Mouse (Mus musculus) liver (tissue): ENCODE measurements at regions not wholly inside any gene's neighbourhood (a gene's known extent, or its start where the extent isn't known, plus 50 kb on each side); places are given as distances from the start of the nearest gene placed in this dataset.

Experiments
- DNase-seq: peaks from one replicate; pipeline ENCODE4 v3.0.0-alpha.2; 2020; ENCODE audit warnings: mixed read lengths

DNA sequence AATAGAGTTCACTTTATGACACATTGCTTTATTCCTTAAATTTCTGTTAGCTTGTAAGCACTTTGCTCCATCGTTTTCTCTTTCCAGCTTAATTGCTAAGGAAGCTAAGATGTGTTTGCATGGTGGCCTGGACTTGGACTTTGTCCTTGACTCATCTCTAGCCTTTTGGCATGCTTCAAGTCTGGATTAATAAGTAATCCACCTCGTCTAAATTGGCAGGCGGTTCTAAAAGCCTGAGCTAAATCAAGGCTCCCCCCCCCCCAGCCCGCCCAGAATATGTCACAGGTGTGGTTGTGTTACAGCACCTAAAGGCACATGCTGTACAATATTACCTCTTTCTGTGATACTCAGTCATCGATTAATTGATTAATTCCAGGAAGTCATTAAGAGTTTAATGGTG is 94.7 kb upstream of the Slc13a1 start:
- DNase-seq: peak; percentile 5

DNA sequence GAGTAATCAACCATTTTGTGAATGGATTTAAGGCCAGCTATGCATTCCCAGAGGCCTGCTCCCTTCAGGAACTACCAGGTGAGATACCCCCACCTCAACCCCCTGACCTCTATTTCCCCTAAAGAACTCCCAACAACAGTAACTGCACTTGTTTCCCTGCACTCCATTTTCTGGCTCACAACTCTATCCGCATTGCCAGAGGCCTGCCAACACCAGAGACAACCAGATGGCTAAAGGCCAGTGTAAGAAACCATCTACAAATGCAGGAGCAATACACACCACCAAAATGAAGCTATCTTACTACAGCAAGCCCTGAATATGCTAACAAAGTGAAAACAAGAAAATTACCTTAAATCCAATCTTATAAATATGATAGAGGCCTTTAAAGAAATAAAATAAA is 77.7 kb upstream of the Slc13a1 start:
- no peak for DNase-seq

DNA sequence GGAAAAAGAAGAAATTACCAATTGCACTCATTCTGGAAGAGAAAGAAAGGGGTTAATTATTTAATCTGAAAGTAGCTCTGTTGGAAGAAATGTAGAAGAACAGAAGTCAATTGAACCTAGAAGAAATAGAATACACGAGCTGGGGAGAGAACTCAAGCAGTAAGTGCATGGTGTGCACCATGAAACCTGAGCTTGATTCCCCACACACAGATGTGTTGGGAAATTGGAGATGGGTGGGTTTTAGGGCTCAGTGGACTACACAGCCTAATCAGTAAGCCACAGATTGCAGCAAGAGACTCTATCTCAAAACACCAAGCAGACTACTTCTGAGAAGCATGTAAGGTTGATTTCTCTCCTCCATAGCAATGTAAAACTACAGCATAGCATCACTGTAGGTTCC is 70.6 kb upstream of the Slc13a1 start:
- DNase-seq: no peak

- no peak for DNase-seq
Observed at GRCm38 (mm10) chr6:24238054-24238453, 70.2 kb upstream of the Slc13a1 start.

DNA sequence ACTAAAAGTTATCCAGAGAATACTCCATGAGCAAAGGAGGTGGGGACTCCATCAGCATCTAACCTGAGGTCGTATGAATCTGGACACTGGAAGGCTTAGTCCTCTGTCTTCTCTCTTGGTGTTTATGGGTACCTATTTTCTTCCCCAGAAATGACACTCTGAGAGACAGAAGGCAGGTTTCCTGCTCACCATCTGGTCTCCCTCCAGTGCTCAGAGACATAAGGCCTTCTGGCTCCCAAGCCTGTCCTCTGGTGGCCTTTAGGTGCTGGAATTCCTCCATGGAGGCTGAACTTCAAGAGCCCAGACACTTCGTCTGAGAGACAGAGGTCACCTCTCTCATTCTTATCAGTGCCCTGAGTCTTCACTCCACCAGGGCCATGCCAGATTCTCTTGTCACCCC is 65.7 kb upstream of the Slc13a1 start:
- no peak for DNase-seq

DNA sequence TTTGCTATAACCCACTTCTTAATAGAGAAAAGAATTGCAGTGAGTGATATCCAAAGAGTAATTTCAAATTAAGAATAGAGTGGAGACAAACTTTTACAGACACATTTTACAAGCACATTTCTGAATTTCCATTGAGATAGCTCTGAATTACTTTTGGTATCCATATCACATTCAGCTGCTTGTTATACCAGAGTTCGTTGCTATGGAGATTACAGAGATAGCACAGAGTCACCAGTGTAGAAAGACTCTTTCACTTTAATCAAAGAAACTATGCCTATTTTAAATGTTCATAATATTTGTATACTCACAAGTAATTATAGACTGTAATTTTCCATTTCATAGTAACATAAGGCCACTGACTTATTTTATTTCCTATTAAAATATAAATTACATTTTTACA is 52.7 kb upstream of the Slc13a1 start:
- DNase-seq: no peak

DNA sequence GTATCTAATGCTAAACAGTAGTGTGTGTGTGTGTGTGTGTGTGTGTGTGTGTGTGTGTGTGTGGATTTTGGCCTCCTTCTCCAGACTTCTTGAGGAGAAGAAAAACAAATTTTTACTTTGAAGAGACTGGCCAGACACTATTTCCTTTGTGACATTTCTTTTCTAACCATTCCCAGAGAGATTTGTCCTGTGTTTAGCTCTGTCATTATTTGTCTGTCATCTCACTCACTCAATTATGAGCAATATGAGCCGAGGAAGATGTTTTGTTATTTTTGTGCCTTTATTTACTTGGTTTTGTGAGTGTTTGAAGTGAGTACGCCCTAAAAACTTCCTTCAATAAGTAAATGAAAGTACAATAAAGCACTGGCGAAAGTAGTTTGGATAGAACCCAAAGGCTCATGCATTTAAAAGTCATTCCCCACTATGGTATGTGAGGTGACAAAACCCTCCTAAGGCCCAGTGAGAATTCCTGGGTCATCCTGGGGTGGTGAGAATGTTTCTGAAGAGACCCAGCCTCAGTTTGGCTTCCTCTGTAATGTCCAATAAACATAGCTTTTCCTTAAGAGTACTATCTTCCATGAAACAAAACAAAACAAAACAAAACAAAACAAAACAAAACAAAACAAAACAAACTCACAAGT is 52.1 kb upstream of the Slc13a1 start:
- DNase-seq: no peak
